In genomic region chr6:89614596-89615372, GRCm38 (mm10) we compare ENCODE assay signal across 10 mouse cellular contexts. TPM values are rescaled to one million over a fixed set of nuclear protein-coding genes. Genes with fewer than 3 reads are reported as not detected.
A peak's percentile ranks its signal among the peaks of the same experiment; 100 is the strongest.
DNase-seq lines count a peak whose midpoint lies in the region; ATAC-seq and TF ChIP-seq lines count a peak whose summit lies in the region.
"Had no signal": no experiment of that assay in that cellular context is flagged by ENCODE, and none has a peak within 500 bp of the region (broad histone marks: within the 10 kb centered on the region; RNA-seq: fewer than 3 reads in every experiment).

No protein-coding gene starts in this region.

- H3K27ac ChIP-seq in neural tube, embryonic 11.5 days (ENCODE audit: low read depth, low read length): peak overlapping the region; percentile 46; the same call in 1 of the 2 replicates
- peak overlapping the region; percentile 78; the same call in 1 of the 2 replicates for H3K27ac ChIP-seq in hindbrain, postnatal 0 days
- H3K27ac ChIP-seq in limb, embryonic 12.5 days: peak overlapping the region; percentile 77
- H3K27ac ChIP-seq in stomach, postnatal 0 days (replicated peaks): no peak overlapping the region

- H3K9me3 ChIP-seq in neural tube, embryonic 11.5 days (ENCODE audit: control insufficient read depth, low read length): no peaks in the 10 kb centered on the region
- H3K9me3 ChIP-seq in hindbrain, postnatal 0 days (ENCODE audit: low read length): no peaks in the 10 kb centered on the region
- H3K9me3 ChIP-seq in limb, embryonic 12.5 days: no peaks in the 10 kb centered on the region
- no peaks in the 10 kb centered on the region for H3K9me3 ChIP-seq in stomach, postnatal 0 days (ENCODE audit: control insufficient read depth, low read length)

- 77% methylated on average over 7 of the region's 7 CpGs for WGBS in neural tube, embryonic 11.5 days
- WGBS in hindbrain, postnatal 0 days: 60% methylated on average over 7 of the region's 7 CpGs
- 58% methylated on average over 7 of the region's 7 CpGs for WGBS in limb, embryonic 12.5 days
- WGBS in stomach, postnatal 0 days: 66% methylated on average over 7 of the region's 7 CpGs

- no peaks in the 10 kb centered on the region for H3K27me3 ChIP-seq in neural tube, embryonic 11.5 days (ENCODE audit: control insufficient read depth, insufficient read depth, low read length)
- no peaks in the 10 kb centered on the region for H3K27me3 ChIP-seq in hindbrain, postnatal 0 days (ENCODE audit: insufficient read depth, low read length)
- H3K27me3 ChIP-seq in limb, embryonic 12.5 days: no peaks in the 10 kb centered on the region
- no peaks in the 10 kb centered on the region for H3K27me3 ChIP-seq in stomach, postnatal 0 days (ENCODE audit: control insufficient read depth, insufficient read depth, low read length)

- TF ChIP-seq CTCF in hindbrain, postnatal 0 days (IDR thresholded peaks at IDR 0.05; ENCODE audit: low read depth): no peak
- no peak for TF ChIP-seq CTCF in stomach, postnatal 0 days (IDR thresholded peaks at IDR 0.05; ENCODE audit: low read depth)

- no peak for TF ChIP-seq EP300 in stomach, postnatal 0 days (optimal IDR thresholded peaks at IDR 0.05)

- no peaks in the 10 kb centered on the region for H3K36me3 ChIP-seq in neural tube, embryonic 11.5 days (ENCODE audit: control insufficient read depth, insufficient read depth, low read length)
- no peaks in the 10 kb centered on the region for H3K36me3 ChIP-seq in hindbrain, postnatal 0 days (ENCODE audit: insufficient read depth, low read length)
- no peaks in the 10 kb centered on the region for H3K36me3 ChIP-seq in limb, embryonic 12.5 days
- no peaks in the 10 kb centered on the region for H3K36me3 ChIP-seq in stomach, postnatal 0 days (ENCODE audit: control insufficient read depth, insufficient read depth, low read length)

- H3K4me1 ChIP-seq in neural tube, embryonic 11.5 days (ENCODE audit: control insufficient read depth, insufficient read depth, low read length): peaks cover 9% of the 10 kb centered on the region
- H3K4me1 ChIP-seq in hindbrain, postnatal 0 days (ENCODE audit: insufficient read depth, low read length): peaks cover 12% of the 10 kb centered on the region
- peaks cover 33% of the 10 kb centered on the region for H3K4me1 ChIP-seq in limb, embryonic 12.5 days (replicated peaks)
- H3K4me1 ChIP-seq in stomach, postnatal 0 days (replicated peaks; ENCODE audit: control insufficient read depth, insufficient read depth): no peaks in the 10 kb centered on the region

- ATAC-seq in neural tube, embryonic 11.5 days (ENCODE audit: insufficient read depth, low FRiP score, low TSS enrichment): no peak
- no peak for ATAC-seq in hindbrain, postnatal 0 days
- no peak for ATAC-seq in limb, embryonic 12.5 days (ENCODE audit: insufficient number of reproducible peaks, insufficient read depth, low FRiP score, low TSS enrichment, low read depth)
- ATAC-seq in stomach, postnatal 0 days (ENCODE audit: low FRiP score, low TSS enrichment): no peak

- peak; percentile 19 for DNase-seq in neural tube, embryonic 11.5 days (ENCODE audit: low spot score)
- no peak for DNase-seq in neural tube, embryonic 10.5 days (ENCODE audit: extremely low spot score, low spot score)
- DNase-seq in hindbrain, postnatal 0 days (ENCODE audit: low spot score): no peak
- no peak for DNase-seq in stomach, postnatal 0 days (ENCODE audit: low spot score)
- no peak for DNase-seq in thymus, postnatal 4 days
- DNase-seq in retina, embryonic 14.5 days (ENCODE audit: low spot score): no peak
- DNase-seq in thymus, adult 18-20 months: no peak
- DNase-seq: cerebellum, adult 11-12 months; left cerebral cortex, postnatal 4 days had no signal

- no peak overlapping the region for H3K9ac ChIP-seq in neural tube, embryonic 11.5 days (ENCODE audit: low read length)
- no peak overlapping the region for H3K9ac ChIP-seq in hindbrain, postnatal 0 days (replicated peaks; ENCODE audit: low read length)
- no peak overlapping the region for H3K9ac ChIP-seq in limb, embryonic 12.5 days (replicated peaks)
- no peak overlapping the region for H3K9ac ChIP-seq in stomach, postnatal 0 days (ENCODE audit: low read length)

- H3K4me3 ChIP-seq in neural tube, embryonic 11.5 days (ENCODE audit: low read depth, low read length): no peak overlapping the region
- no peak overlapping the region for H3K4me3 ChIP-seq in hindbrain, postnatal 0 days (ENCODE audit: low read length)
- no peak overlapping the region for H3K4me3 ChIP-seq in limb, embryonic 12.5 days (replicated peaks)
- H3K4me3 ChIP-seq in stomach, postnatal 0 days (ENCODE audit: low read depth, low read length): no peak overlapping the region

- H3K4me2 ChIP-seq in neural tube, embryonic 11.5 days (ENCODE audit: low read depth): no peak overlapping the region
- no peak overlapping the region for H3K4me2 ChIP-seq in hindbrain, postnatal 0 days (ENCODE audit: low read depth, low read length)
- H3K4me2 ChIP-seq in limb, embryonic 12.5 days: no peak overlapping the region
- H3K4me2 ChIP-seq in stomach, postnatal 0 days (replicated peaks; ENCODE audit: low read depth): no peak overlapping the region

RNA-seq across cellular contexts. Expression of gene Chchd6, which starts 19.3 kb away (rescaled TPM):
- 73.8 and 84.4 TPM in 2 replicates for polyA plus RNA-seq in neural tube, embryonic 11.5 days (2014; fragmentation: Nextera tagmentation; extraction: Ambion mirVana)
- total RNA-seq in hindbrain, postnatal 0 days (2014; rRNA removed): 102 and 105 TPM in 2 replicates
- 165 and 180 TPM in 2 replicates for polyA plus RNA-seq in hindbrain, postnatal 0 days (2015; fragmentation: Nextera tagmentation; extraction: Ambion mirVana)
- 53.9 and 54.8 TPM in 2 replicates for polyA plus RNA-seq in limb, embryonic 12.5 days (2016; fragmentation: Nextera tagmentation; extraction: Ambion mirVana)
- polyA plus RNA-seq in stomach, postnatal 0 days (2015; fragmentation: Nextera tagmentation; extraction: Ambion mirVana): 19.5 and 22.7 TPM in 2 replicates

RNA-seq across cellular contexts. Expression of gene Txnrd3, which starts 29.0 kb away (rescaled TPM):
- polyA plus RNA-seq in neural tube, embryonic 11.5 days (2014; fragmentation: Nextera tagmentation; extraction: Ambion mirVana): 11.2 and 13.2 TPM in 2 replicates
- total RNA-seq in hindbrain, postnatal 0 days (2014; rRNA removed): 15.0 and 17.6 TPM in 2 replicates
- 17.4 and 18.8 TPM in 2 replicates for polyA plus RNA-seq in hindbrain, postnatal 0 days (2015; fragmentation: Nextera tagmentation; extraction: Ambion mirVana)
- 10.3 and 10.8 TPM in 2 replicates for polyA plus RNA-seq in limb, embryonic 12.5 days (2016; fragmentation: Nextera tagmentation; extraction: Ambion mirVana)
- polyA plus RNA-seq in stomach, postnatal 0 days (2015; fragmentation: Nextera tagmentation; extraction: Ambion mirVana): 11.5 and 11.7 TPM in 2 replicates
